Mouse (Mus musculus) myocyte (in vitro differentiated cells): ENCODE results near the gene Kif13a.

Experiments
- E2F4 ChIP-seq: IDR thresholded peaks from one replicate; pipeline ENCODE4 v1.6.1; 2011; ENCODE audit warnings: mild to moderate bottlenecking, control low read depth, moderate library complexity; ENCODE audit not compliant: insufficient read depth
- POLR2A ChIP-seq: IDR thresholded peaks from one replicate; pipeline ENCODE4 v1.6.1; 2011; ENCODE audit warnings: low read depth, mild to moderate bottlenecking, control low read depth, moderate library complexity; ENCODE audit not compliant: insufficient read length

DNA sequence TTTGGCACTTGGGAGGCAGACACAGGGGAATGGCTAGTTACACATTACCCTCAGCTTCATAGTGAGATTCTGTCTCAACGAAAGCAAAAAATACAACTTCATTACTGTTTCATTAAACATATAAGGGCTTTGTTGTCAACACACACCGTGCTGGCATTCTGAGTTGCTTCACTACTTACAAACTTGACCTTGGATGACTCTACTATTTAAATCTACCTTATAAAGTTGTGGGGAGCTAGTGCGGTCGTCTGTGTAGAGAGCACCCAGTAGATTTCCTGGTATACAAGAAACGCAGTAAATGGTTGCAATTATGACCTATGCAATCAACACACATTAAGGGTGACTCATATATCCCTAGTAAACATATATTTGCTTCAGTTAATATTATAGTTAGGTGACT, 201.3 kb downstream of the Kif13a start:
- TF ChIP-seq E2F4: no peak
- TF ChIP-seq POLR2A: no peak
